Mouse (Mus musculus) naive thymus-derived CD4-positive, alpha-beta T cell, adult 5 months (primary cell): ENCODE measurements around the gene Olfr551. TPM values are rescaled to one million over a fixed set of nuclear protein-coding genes. Genes with fewer than 3 reads are reported as not detected.

Experiments
- polyA plus RNA-seq: library from polyadenylated mRNA; unstranded; fragments of 100-300 nt; shearing (Covaris generic); gene quantifications from one replicate; pipeline ENCODE4 v1.2.1, GENCODE M21; 2017

The Olfr551 gene
- not detected for polyA plus RNA-seq

GRCm38 (mm10) chr7:102591786-102592185, at the start of gene Olfr551:
Gene Olfr551, minus strand, starts transcription at chr7:102591886.

GRCm38 (mm10) chr7:102638132-102638531, 46.4 kb upstream of the Olfr551 start, which contains the start of gene Olfr554:
Gene Olfr554, plus strand, starts transcription at chr7:102638432.

DNA sequence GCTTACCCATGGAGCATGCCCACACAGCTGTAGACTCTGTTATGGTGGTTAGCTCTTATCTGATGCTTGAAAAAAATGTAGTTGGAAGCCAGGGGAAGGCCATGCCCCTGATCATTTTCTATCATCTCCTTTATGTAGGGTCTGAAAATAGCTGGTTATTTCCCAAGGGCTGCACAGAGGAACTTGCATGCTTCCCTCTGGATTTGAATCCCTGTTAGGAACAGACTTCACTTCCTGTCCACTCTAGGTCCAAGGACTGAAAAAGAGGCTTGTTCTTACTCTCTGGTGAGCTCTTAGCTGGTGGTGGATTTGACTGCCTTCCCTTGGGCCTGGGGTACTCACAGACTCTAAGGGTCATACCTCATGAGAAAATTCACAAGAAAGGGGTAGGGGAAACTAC, 26.4 kb upstream of the Olfr551 start, which contains the start of gene Olfr553:
TSS of gene Olfr553 (minus strand) at position 101 of the 400 bp plus-strand sequence.

GRCm38 (mm10) chr7:102597378-102598031, 5.8 kb upstream of the Olfr551 start, which contains the start of gene Olfr552:
Gene Olfr552, plus strand, starts transcription at chr7:102597770.

GRCm38 (mm10) chr7:102571142-102571541, 20.5 kb downstream of the Olfr551 start, which contains the start of gene Olfr550:
Gene Olfr550, plus strand, starts transcription at chr7:102571442.

DNA sequence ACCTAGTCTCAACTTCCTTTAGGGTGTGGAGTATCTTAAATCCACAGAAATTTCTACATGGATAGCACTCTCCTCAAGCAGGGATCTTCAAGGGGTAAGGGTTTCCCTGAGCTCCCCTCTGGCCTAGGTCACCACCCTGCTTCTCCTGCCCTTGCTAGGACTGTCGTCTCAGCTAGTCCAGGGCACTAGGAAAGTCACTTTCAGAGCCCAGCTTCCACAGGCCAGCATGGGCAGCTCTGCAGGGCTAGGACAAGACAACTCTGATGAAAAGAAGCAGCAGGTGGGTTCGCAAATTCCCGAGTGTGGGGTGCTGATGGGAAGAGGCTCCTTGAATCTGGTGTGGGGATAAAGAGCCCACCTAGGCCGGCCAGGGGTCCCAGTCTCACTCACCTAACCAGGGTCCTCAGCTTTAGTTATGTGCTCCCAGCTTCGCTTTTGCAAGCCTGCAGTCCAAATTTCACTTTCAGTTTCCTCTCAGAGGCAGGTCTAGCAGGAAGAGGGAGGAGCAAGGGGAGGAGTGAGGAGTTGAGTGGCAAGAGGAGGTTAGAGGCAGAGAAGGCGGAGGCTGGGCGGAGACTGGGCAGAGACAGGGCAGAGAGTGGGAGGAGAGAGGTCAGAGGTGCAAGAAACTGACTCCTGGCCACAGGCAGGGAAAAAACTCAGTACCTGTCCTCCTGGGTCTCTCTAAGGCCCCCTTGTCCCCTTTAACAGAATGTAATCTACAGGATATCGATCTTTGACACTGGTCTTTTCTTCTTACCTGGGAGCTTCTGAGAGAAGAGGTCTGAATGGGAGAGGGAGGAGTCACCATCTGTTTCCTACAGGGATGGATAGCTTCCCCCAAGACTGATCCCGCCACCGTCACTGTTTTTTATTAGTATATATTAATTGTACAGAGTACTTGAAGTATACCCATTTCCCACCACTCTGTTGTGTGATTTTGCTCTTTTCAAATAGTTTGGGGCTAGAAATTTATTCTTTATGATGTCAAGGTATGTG, 26.4 kb downstream of the Olfr551 start, which contains the start of gene Trim21:
TSS of gene Trim21 (minus strand) at position 488 of the 999 bp plus-strand sequence.

GRCm38 (mm10) chr7:102549570-102549969, 42.1 kb downstream of the Olfr551 start, which contains the start of gene Olfr549:
Gene Olfr549, plus strand, starts transcription at chr7:102549870.

DNA sequence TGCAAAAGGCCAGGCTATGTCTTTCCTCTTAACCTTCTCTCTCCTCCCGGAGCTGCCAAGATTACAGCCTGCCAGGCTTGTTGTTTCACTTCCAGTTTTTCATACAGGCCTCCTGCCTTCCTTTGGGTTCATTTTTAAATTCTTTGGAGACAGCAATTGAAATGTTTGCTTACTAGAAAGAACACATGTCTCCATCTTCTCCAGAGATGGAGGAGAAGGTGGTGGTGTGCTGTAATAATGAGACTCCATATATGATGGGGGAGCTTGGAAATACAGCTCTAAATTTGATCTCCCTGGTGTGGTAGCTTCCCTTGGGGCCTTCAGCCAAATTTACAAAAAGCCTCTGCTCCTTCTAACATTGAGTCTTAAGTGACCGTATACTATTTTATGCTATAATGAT, 51.1 kb downstream of the Olfr551 start, which contains the start of gene Olfr548-ps1:
TSS of gene Olfr548-ps1 (plus strand) at position 301 of the 400 bp plus-strand sequence.

GRCm38 (mm10) chr7:102534449-102534848, 57.2 kb downstream of the Olfr551 start, which contains the start of gene Olfr547:
Gene Olfr547, plus strand, starts transcription at chr7:102534749.

Other genes with a start within 250 kb of the Olfr551 start
- gene Rrm1, start 150.2 kb downstream of the Olfr551 start, polyA plus RNA-seq = 28.8 TPM
- gene Olfr543, start 110.2 kb downstream of the Olfr551 start, polyA plus RNA-seq = not detected
- 0.14 TPM for gene Olfr544, start 103.6 kb downstream of the Olfr551 start, polyA plus RNA-seq
- not detected for gene Olfr545, start 92.3 kb downstream of the Olfr551 start, polyA plus RNA-seq
- not detected for gene Olfr547, start 57.1 kb downstream of the Olfr551 start, polyA plus RNA-seq
- gene Olfr548-ps1, start 51.0 kb downstream of the Olfr551 start, polyA plus RNA-seq = not detected
- gene Olfr549, start 42.0 kb downstream of the Olfr551 start, polyA plus RNA-seq = not detected
- gene Trim21, start 26.4 kb downstream of the Olfr551 start, polyA plus RNA-seq = 28.9 TPM
- gene Olfr550, start 20.4 kb downstream of the Olfr551 start, polyA plus RNA-seq = not detected
- gene Olfr552, start 5.9 kb upstream of the Olfr551 start, polyA plus RNA-seq = not detected
- not detected for gene Olfr553, start 26.3 kb upstream of the Olfr551 start, polyA plus RNA-seq
- gene Olfr554, start 46.5 kb upstream of the Olfr551 start, polyA plus RNA-seq = 0.30 TPM
- gene Olfr555, start 66.9 kb upstream of the Olfr551 start, polyA plus RNA-seq = not detected
- not detected for gene Olfr556, start 73.0 kb upstream of the Olfr551 start, polyA plus RNA-seq
- 10.0 TPM for gene Trim68, start 95.4 kb upstream of the Olfr551 start, polyA plus RNA-seq
- not detected for gene Olfr557, start 104.0 kb upstream of the Olfr551 start, polyA plus RNA-seq
- not detected for gene Olfr558, start 110.3 kb upstream of the Olfr551 start, polyA plus RNA-seq
- gene Olfr33, start 127.2 kb upstream of the Olfr551 start, polyA plus RNA-seq = not detected
- gene Olfr559, start 135.6 kb upstream of the Olfr551 start, polyA plus RNA-seq = not detected
- not detected for gene Olfr560, start 167.5 kb upstream of the Olfr551 start, polyA plus RNA-seq
- gene Olfr78, start 167.6 kb upstream of the Olfr551 start, polyA plus RNA-seq = not detected
- gene Olfr561, start 179.3 kb upstream of the Olfr551 start, polyA plus RNA-seq = not detected
- gene Olfr564, start 211.6 kb upstream of the Olfr551 start, polyA plus RNA-seq = not detected